Mouse (Mus musculus) forebrain, embryonic 10.5 days (tissue): ENCODE results near the gene Efemp1. TPM values are rescaled to one million over a fixed set of nuclear protein-coding genes. Genes with fewer than 3 reads are reported as not detected.

Experiments used
- DNase-seq: peaks from one replicate; pipeline ENCODE4 v3.0.0-alpha.2; 2017; ENCODE audit warnings: low spot score; ENCODE audit errors: extremely low spot score
- H3K27ac ChIP-seq: fragments of 300-500 bp; sonication (generic); 2 replicates; pipeline ENCODE4 v1.5.1; 2016; ENCODE audit warnings: mild to moderate bottlenecking
- H3K27me3 ChIP-seq: fragments of 300-500 bp; sonication (generic); 2 replicates; pipeline ENCODE4 v1.6.1; 2016; ENCODE audit warnings: mild to moderate bottlenecking; ENCODE audit not compliant: poor library complexity, severe bottlenecking
- H3K36me3 ChIP-seq: fragments of 300-500 bp; sonication (generic); replicated peaks from 2 replicates; pipeline ENCODE4 v1.6.1; 2016; ENCODE audit warnings: mild to moderate bottlenecking, moderate library complexity
- H3K4me1 ChIP-seq: fragments of 300-500 bp; sonication (generic); 2 replicates; pipeline ENCODE4 v1.6.1; 2016
- H3K4me3 ChIP-seq: fragments of 300-500 bp; sonication (generic); 2 replicates; pipeline ENCODE4 v1.5.1; 2016; ENCODE audit warnings: mild to moderate bottlenecking, moderate library complexity
- H3K9me3 ChIP-seq: fragments of 300-500 bp; sonication (generic); 2 replicates; pipeline ENCODE4 v1.6.1; 2016; ENCODE audit warnings: mild to moderate bottlenecking, moderate library complexity
- WGBS: fragments of 180-500 bp; shearing (Covaris S2); methylation state at CpG from one replicate; pipeline ENCODE4 v1.1.7; 2016; 5-methylcytosine and 5-hydroxymethylcytosine counted together
- polyA plus RNA-seq: library from polyadenylated mRNA; unstranded; fragments of >200 nt; fragmentation: Nextera tagmentation; extraction: Ambion mirVana; gene quantifications from 2 replicates; pipeline ENCODE4 v1.2.1, GENCODE M21; 2016

The Efemp1 gene
- polyA plus RNA-seq, 1 experiment from 2014 or later = 4.2 TPM

- WGBS = 72% methylated on average over 2 of the region's 2 CpGs
- peaks cover 7% of the 10 kb centered on the region; the same call in 1 of the 2 replicates for H3K4me1 ChIP-seq
- no peak for DNase-seq
- H3K9me3 ChIP-seq = no peaks in the 10 kb centered on the region
- H3K27me3 ChIP-seq = no peaks in the 10 kb centered on the region
- H3K4me3 ChIP-seq = no peak overlapping the region
- no peaks in the 10 kb centered on the region for H3K36me3 ChIP-seq
- H3K27ac ChIP-seq = no peak overlapping the region
Observed at GRCm38 (mm10) chr11:28881381-28881976, 28.5 kb downstream of the Efemp1 start.

GRCm38 (mm10) chr11:28883106-28883505 is 30.1 kb downstream of the Efemp1 start:
- H3K36me3 ChIP-seq = no peaks in the 10 kb centered on the region
- no peak for DNase-seq
- no peak overlapping the region for H3K4me3 ChIP-seq
- H3K9me3 ChIP-seq = no peaks in the 10 kb centered on the region
- H3K27ac ChIP-seq = no peak overlapping the region
- peaks cover 7% of the 10 kb centered on the region; the same call in 1 of the 2 replicates for H3K4me1 ChIP-seq
- no peaks in the 10 kb centered on the region for H3K27me3 ChIP-seq
- 73% methylated on average over 4 of the region's 4 CpGs for WGBS

GRCm38 (mm10) chr11:28889538-28889937 is 36.5 kb downstream of the Efemp1 start:
- H3K27ac ChIP-seq = no peak overlapping the region
- DNase-seq = no peak
- H3K27me3 ChIP-seq = no peaks in the 10 kb centered on the region
- no peak overlapping the region for H3K4me3 ChIP-seq
- 79% methylated on average over 1 of the region's 1 CpGs for WGBS
- H3K36me3 ChIP-seq = no peaks in the 10 kb centered on the region
- H3K9me3 ChIP-seq = no peaks in the 10 kb centered on the region
- H3K4me1 ChIP-seq = no peaks in the 10 kb centered on the region

- Histone ChIP-seq H3K27me3 (no peaks in the 10 kb centered on the region), H3K36me3 (no peaks in the 10 kb centered on the region), H3K4me1 (no peaks in the 10 kb centered on the region), H3K27ac (no peak overlapping the region), H3K9me3 (no peaks in the 10 kb centered on the region), H3K4me3 (no peak overlapping the region)
- DNase-seq = no peak
- WGBS = 68% methylated on average over 5 of the region's 5 CpGs
Observed at GRCm38 (mm10) chr11:28891515-28891914, 38.5 kb downstream of the Efemp1 start.

- DNase-seq = no peak
- Histone ChIP-seq H3K4me1 (no peaks in the 10 kb centered on the region), H3K27me3 (no peaks in the 10 kb centered on the region), H3K9me3 (no peaks in the 10 kb centered on the region), H3K36me3 (no peaks in the 10 kb centered on the region), H3K27ac (no peak overlapping the region), H3K4me3 (no peak overlapping the region)
- WGBS = 91% methylated on average over 1 of the region's 1 CpGs
Observed at GRCm38 (mm10) chr11:28899420-28899819, 46.4 kb downstream of the Efemp1 start.

- H3K27me3 ChIP-seq = no peaks in the 10 kb centered on the region
- 89% methylated on average over 2 of the region's 2 CpGs for WGBS
Observed at GRCm38 (mm10) chr11:28904596-28904995, 51.6 kb downstream of the Efemp1 start.

GRCm38 (mm10) chr11:28906288-28906687 is 53.3 kb downstream of the Efemp1 start:
- no peak for DNase-seq
- Histone ChIP-seq H3K4me3 (no peak overlapping the region), H3K4me1 (peaks cover 5% of the 10 kb centered on the region; the same call in 1 of the 2 replicates), H3K27me3 (no peaks in the 10 kb centered on the region), H3K27ac (no peak overlapping the region), H3K36me3 (no peaks in the 10 kb centered on the region), H3K9me3 (no peaks in the 10 kb centered on the region)
- WGBS = 85% methylated on average over 3 of the region's 3 CpGs

More at GRCm38 (mm10) chr11:28904596-28904995, 51.6 kb downstream of the Efemp1 start:
- Histone ChIP-seq H3K9me3 (no peaks in the 10 kb centered on the region), H3K4me1 (peaks cover 5% of the 10 kb centered on the region; the same call in 1 of the 2 replicates), H3K36me3 (no peaks in the 10 kb centered on the region), H3K27ac (no peak overlapping the region), H3K4me3 (no peak overlapping the region)
- DNase-seq = no peak

GRCm38 (mm10) chr11:28908908-28909545 is 56.0 kb downstream of the Efemp1 start:
- no peaks in the 10 kb centered on the region for H3K27me3 ChIP-seq
- DNase-seq = no peak
- H3K4me3 ChIP-seq = no peak overlapping the region
- peaks cover 5% of the 10 kb centered on the region; the same call in 1 of the 2 replicates for H3K4me1 ChIP-seq
- 71% methylated on average over 3 of the region's 3 CpGs for WGBS
- H3K9me3 ChIP-seq = no peaks in the 10 kb centered on the region
- H3K36me3 ChIP-seq = no peaks in the 10 kb centered on the region
- H3K27ac ChIP-seq = no peak overlapping the region

- 93% methylated on average over 3 of the region's 3 CpGs for WGBS
- no peaks in the 10 kb centered on the region for H3K9me3 ChIP-seq
- DNase-seq = no peak
- no peak overlapping the region for H3K4me3 ChIP-seq
- H3K27me3 ChIP-seq = no peaks in the 10 kb centered on the region
- H3K27ac ChIP-seq = no peak overlapping the region
- no peaks in the 10 kb centered on the region for H3K36me3 ChIP-seq
- H3K4me1 ChIP-seq = peaks cover 5% of the 10 kb centered on the region; the same call in 1 of the 2 replicates
Observed at GRCm38 (mm10) chr11:28912469-28913138, 59.6 kb downstream of the Efemp1 start.

- DNase-seq = no peak
- H3K27me3 ChIP-seq = no peaks in the 10 kb centered on the region
- H3K9me3 ChIP-seq = no peaks in the 10 kb centered on the region
- H3K4me1 ChIP-seq = no peaks in the 10 kb centered on the region
- H3K4me3 ChIP-seq = no peak overlapping the region
- no peak overlapping the region for H3K27ac ChIP-seq
- H3K36me3 ChIP-seq = no peaks in the 10 kb centered on the region
Observed at GRCm38 (mm10) chr11:28934449-28934848, 81.4 kb downstream of the Efemp1 start.

- H3K4me3 ChIP-seq = no peak overlapping the region
- 94% methylated on average over 1 of the region's 1 CpGs for WGBS
- no peak overlapping the region for H3K27ac ChIP-seq
- H3K9me3 ChIP-seq = no peaks in the 10 kb centered on the region
- no peaks in the 10 kb centered on the region for H3K36me3 ChIP-seq
- no peaks in the 10 kb centered on the region for H3K4me1 ChIP-seq
- no peak for DNase-seq
- no peaks in the 10 kb centered on the region for H3K27me3 ChIP-seq
Observed at GRCm38 (mm10) chr11:28939651-28940050, 86.6 kb downstream of the Efemp1 start.

- Histone ChIP-seq H3K4me1 (no peaks in the 10 kb centered on the region), H3K4me3 (no peak overlapping the region), H3K9me3 (no peaks in the 10 kb centered on the region), H3K36me3 (no peaks in the 10 kb centered on the region), H3K27me3 (no peaks in the 10 kb centered on the region), H3K27ac (no peak overlapping the region)
- WGBS = 83% methylated on average over 2 of the region's 2 CpGs
- no peak for DNase-seq
Observed at GRCm38 (mm10) chr11:28951586-28952210, 98.7 kb downstream of the Efemp1 start.
